Mouse (Mus musculus): Measurements from ENCODE around the gene Rras2.

Rras2 gene

GRCm38 (mm10) chr7:114071851-114072616 lies 45.5 kb downstream of the Rras2 start:
- in situ Hi-C loops (cut with MboI, MseI): loop anchor here (5.0 to 25.0 kb wide), 3 partner anchors 35 to 415 kb away; no protein-coding TSS in a partner anchor

GRCm38 (mm10) chr7:114071395-114071794 lies 46.2 kb downstream of the Rras2 start:
- in situ Hi-C loops (cut with MboI, MseI): loop anchor here (5.0 to 25.0 kb wide), 3 partner anchors 36 to 416 kb away; no protein-coding TSS in a partner anchor

- in situ Hi-C loops (cut with MboI, MseI): loop anchor here (5.0 to 25.0 kb wide), 3 partner anchors 37 to 417 kb away; no protein-coding TSS in a partner anchor
Observed at GRCm38 (mm10) chr7:114070458-114070840, 47.1 kb downstream of the Rras2 start.

GRCm38 (mm10) chr7:114069726-114070457 lies 47.7 kb downstream of the Rras2 start:
- in situ Hi-C loops (cut with MboI, MseI): loop anchor here (5.0 to 25.0 kb wide), 3 partner anchors 37 to 417 kb away; no protein-coding TSS in a partner anchor

- in situ Hi-C loops (cut with MboI, MseI): loop anchor here (25.0 kb wide), 2 partner anchors 143 to 418 kb away; no protein-coding TSS in a partner anchor
Observed at GRCm38 (mm10) chr7:114068956-114069533, 48.5 kb downstream of the Rras2 start.

GRCm38 (mm10) chr7:114066529-114067178 lies 50.9 kb downstream of the Rras2 start:
- in situ Hi-C loops (cut with MboI, MseI): loop anchor here (25.0 kb wide), 2 partner anchors 146 to 421 kb away; no protein-coding TSS in a partner anchor

GRCm38 (mm10) chr7:114065407-114066185 lies 52.0 kb downstream of the Rras2 start:
- in situ Hi-C loops (cut with MboI, MseI): loop anchor here (25.0 kb wide), 2 partner anchors 147 to 422 kb away; no protein-coding TSS in a partner anchor

GRCm38 (mm10) chr7:114063966-114064365 lies 53.6 kb downstream of the Rras2 start:
- in situ Hi-C loops (cut with MboI, MseI): loop anchor here (25.0 kb wide), 2 partner anchors 148 to 423 kb away; no protein-coding TSS in a partner anchor

GRCm38 (mm10) chr7:114063534-114063933 lies 54.0 kb downstream of the Rras2 start:
- in situ Hi-C loops (cut with MboI, MseI): loop anchor here (25.0 kb wide), 2 partner anchors 149 to 424 kb away; no protein-coding TSS in a partner anchor

GRCm38 (mm10) chr7:114062451-114062850 lies 55.1 kb downstream of the Rras2 start:
- in situ Hi-C loops (cut with MboI, MseI): loop anchor here (25.0 kb wide), 2 partner anchors 150 to 425 kb away; no protein-coding TSS in a partner anchor

- in situ Hi-C loops (cut with MboI, MseI): loop anchor here (25.0 kb wide), 2 partner anchors 152 to 427 kb away; no protein-coding TSS in a partner anchor
Observed at GRCm38 (mm10) chr7:114060445-114060844, 57.1 kb downstream of the Rras2 start.

- in situ Hi-C loops (cut with MboI, MseI): loop anchor here (25.0 kb wide), 2 partner anchors 153 to 428 kb away; no protein-coding TSS in a partner anchor
Observed at GRCm38 (mm10) chr7:114058927-114059441, 58.6 kb downstream of the Rras2 start.

GRCm38 (mm10) chr7:114058166-114058565 lies 59.4 kb downstream of the Rras2 start:
- in situ Hi-C loops (cut with MboI, MseI): loop anchor here (25.0 kb wide), 2 partner anchors 154 to 429 kb away; no protein-coding TSS in a partner anchor

GRCm38 (mm10) chr7:114053720-114054119 lies 63.9 kb downstream of the Rras2 start:
- in situ Hi-C loops (cut with MboI, MseI): loop anchor here (25.0 kb wide), 2 partner anchors 159 to 434 kb away; no protein-coding TSS in a partner anchor

GRCm38 (mm10) chr7:114045814-114046213 lies 71.8 kb downstream of the Rras2 start:
- in situ Hi-C loops (cut with MboI, MseI): no loop called here

GRCm38 (mm10) chr7:114043929-114044549 lies 73.5 kb downstream of the Rras2 start:
- in situ Hi-C loops (cut with MboI, MseI): no loop called here

- in situ Hi-C loops (cut with MboI, MseI): no loop called here
Observed at GRCm38 (mm10) chr7:114042973-114043928, 74.3 kb downstream of the Rras2 start.

GRCm38 (mm10) chr7:114041349-114041748 lies 76.2 kb downstream of the Rras2 start:
- in situ Hi-C loops (cut with MboI, MseI): no loop called here
